Mouse (Mus musculus) brain, adult 2 months (tissue): ENCODE measurements at regions not wholly inside any gene's neighbourhood (a gene's known extent, or its start where the extent isn't known, plus 50 kb on each side); places are given as distances from the start of the nearest gene placed in this dataset.

Source experiments
- DNase-seq: peaks from one replicate; pipeline ENCODE4 v3.0.0; 2011; ENCODE audit warnings: low read depth, low spot score

DNA sequence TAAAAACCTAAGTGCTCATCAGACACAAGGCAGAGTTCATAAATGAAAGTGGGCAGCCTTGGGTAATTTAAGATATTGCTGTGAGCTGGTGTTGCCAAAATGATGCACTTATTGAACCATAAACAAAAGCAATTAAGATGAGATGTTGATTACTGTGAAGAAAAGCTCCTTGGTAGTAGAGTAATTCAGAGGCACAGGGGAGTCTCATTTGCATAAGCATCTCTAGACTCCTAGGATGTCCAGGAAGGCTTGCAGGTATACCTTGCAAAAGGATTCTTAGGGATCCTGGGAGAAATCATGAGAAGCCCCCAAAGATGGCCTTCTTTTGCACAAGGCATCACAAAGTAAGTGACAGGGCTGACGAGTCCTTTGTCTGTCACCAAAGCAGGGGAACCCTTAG lies 640.5 kb upstream of the Cdh11 start:
- DNase-seq: no peak

DNA sequence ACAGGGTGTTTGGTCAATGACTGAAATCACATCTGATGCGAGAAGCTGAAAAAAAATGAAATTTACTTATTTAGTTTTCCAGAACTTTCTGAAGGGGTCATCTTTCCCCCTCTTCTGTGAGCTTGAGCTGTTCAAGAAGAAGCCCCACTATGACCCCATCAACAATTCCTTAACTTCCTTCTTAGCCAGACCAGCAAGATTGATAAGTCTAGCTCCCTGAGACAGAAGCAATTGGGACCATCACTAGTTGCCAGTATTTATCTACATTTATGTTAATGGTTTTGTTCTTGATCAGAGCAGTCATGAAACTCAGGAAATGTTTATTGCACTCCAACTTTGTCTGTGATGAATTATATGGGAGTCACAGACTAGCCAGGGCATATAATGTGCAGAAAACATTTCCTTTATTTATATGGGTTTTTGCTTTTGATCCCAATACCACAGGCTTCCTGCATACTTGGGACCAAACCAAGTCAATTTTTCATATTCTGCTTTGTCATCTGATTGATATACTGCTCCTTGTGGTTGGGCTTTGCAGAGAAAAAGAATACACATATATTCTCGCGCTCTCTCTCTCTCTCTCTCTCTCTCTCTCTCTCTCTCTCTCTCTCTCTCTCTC lies 645.5 kb upstream of the Cdh11 start:
- no peak for DNase-seq

DNA sequence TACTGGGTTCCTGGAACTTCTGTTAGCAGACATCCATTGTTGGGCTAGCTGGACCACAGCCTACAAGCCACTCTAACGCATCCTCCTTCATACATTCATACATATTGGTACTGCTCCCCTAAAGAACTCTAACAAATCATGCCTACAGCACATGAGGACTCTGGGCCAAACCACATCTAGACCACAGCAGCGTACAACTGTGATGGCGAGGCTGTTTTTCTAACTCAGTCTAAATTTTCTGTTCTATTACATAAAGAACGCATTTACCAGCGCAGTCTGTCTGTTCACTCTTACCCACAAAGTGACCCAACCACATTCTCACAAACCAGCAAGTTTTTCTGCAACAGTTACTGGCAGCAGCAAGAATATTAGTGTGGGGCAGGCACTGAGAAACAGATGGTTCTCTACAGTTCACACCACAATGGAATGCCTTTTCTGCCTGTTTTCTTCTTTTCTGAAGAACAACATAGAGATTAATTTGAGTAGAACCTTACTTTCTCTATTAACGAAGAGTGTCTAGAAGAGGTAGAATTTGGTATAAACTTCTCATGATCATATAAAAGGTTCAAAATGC lies 648.2 kb upstream of the Cdh11 start:
- DNase-seq: no peak

DNA sequence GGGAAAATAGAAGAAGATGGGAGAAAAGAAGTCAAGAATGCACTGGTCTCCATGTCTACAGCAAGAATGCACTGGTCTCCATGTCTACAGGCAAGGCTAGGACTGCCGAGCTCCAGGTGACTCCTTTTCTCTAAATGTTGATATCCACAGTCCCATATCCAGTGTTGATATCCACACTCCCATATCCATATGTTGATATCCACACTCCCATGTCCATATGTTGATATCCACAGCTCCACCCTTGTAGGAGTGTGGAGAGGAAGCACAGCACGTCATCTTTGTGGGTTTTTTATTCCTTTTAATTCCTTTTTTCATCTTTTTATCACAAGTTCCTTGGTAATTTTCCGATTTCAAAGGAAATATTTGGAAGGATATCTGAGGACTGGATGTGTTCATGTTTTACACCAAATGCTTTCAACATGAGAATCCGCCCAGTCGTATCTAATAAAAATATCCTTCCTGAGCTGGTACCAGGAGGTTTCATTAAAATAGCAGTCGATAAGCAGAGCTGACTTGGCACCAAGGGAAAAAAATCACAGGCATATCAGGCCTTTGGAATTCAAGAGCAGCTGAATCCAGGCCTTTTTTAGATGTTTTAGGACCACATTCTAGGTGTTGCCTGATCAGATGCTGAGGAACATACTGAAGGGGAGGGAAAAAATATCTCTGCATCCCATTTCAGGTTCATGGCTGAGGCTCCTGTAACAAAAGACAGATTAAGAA lies 653.7 kb upstream of the Cdh11 start:
- DNase-seq: peak; percentile 53

DNA sequence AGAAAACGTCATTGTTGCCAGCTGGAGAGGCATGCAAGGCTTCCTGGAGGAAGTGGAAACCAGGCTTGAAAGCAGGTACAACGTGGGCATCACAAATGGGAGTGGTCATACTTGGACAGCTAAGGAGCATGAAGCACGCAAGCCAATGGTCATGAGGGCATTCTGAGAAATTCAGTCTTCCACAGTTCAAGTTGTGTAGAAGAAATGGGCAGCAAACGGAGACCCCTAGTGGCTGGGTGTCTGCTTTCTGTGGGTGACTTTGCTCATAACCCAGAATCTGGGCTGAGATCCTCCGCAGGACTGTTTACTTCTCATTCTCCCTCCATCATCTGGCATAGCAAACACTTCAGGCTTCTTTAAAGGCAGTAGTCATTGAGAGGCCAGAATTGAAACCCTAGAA lies 655.7 kb upstream of the Cdh11 start:
- DNase-seq: peak; percentile 38

DNA sequence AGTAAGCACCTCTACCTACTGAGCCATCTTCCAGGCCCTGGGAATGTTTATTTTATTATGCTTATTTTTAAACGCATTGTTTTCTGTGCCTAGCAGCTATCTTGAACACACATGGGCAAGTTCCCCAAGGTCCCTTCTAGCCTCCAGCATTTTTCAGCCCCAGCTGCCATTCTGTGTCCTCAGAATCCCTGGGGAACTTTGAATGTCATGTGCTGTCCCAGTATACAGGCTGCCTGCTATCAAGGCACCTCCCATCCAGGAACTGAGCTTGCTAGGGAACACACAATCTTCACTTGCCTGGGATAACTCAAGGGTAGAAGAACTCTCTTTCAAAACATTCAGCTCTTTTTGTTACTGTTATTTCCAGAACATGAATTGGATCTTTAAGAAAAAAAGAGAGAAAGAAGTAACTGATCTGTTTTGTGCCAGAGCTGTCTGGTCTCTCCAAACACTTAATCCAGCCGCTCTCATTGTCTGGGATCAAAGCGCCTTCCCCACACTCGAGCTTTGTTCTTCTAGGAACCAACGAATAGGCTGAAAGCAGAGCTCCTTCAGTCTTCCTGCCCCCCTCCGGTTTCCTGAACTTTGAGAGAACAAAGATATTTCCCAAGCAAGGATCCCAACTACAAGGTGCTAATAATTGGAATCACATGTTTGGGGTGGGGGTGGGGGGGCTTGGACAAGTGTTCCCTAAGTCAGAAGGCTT lies 657.1 kb upstream of the Cdh11 start:
- DNase-seq: no peak

DNA sequence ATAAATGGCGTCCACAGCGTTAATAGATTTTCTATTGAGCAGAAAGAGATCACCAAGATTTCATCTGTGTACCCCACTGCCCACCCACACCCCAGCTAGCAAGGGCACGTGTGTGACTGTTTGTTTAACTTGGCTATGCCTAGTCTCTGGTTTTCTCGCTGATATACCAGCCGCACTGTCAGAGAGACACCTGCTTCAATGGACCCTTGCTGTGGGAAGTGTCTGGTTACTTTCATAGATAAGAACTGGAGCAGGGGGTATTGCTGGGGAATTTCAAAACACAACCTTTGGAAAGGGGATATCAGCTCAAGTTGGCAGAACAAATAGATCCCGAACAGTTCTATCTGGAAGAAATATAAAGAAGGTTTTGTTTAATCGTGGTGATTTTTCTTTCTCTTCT lies 656.8 kb upstream of the Cdh5 start:
- DNase-seq: no peak

DNA sequence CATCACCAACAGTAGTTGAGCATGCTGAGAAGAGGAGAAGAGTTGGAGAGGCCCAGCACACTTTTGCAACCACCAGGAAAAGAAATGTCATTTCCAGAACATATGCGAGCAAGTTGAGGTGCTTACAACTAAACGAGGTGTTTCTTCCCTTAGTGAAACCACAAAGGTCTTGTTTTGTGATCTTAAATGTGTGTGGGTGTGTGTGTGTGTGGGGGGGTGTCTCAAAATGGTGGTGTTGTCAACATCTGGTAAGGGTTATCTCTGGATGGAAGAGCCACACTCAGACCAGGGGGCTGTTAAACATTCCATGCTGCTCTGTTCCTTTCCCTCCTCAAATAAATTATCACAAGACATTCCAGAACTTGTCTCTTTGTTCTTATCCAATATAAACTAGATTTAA lies 656.0 kb upstream of the Cdh5 start:
- no peak for DNase-seq

DNA sequence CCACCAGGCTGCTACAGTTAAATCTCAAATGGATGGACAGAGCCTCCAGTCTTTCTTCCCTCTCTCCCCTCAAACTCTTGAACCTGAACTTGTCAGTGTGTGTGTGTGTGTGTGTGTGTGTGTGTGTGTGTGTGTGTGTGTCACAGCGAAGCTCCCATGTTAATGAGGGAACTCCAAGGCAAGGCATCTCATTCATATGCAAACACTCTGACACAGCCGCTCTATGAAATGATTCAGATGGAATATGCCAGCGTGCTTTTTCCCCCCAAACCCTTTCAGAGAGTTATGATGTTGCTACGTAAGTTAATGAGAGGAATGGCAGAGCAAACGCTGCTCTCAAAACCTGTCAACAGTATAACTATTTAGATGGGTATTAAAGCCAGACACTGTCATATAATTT lies 653.5 kb upstream of the Cdh5 start:
- DNase-seq: no peak

DNA sequence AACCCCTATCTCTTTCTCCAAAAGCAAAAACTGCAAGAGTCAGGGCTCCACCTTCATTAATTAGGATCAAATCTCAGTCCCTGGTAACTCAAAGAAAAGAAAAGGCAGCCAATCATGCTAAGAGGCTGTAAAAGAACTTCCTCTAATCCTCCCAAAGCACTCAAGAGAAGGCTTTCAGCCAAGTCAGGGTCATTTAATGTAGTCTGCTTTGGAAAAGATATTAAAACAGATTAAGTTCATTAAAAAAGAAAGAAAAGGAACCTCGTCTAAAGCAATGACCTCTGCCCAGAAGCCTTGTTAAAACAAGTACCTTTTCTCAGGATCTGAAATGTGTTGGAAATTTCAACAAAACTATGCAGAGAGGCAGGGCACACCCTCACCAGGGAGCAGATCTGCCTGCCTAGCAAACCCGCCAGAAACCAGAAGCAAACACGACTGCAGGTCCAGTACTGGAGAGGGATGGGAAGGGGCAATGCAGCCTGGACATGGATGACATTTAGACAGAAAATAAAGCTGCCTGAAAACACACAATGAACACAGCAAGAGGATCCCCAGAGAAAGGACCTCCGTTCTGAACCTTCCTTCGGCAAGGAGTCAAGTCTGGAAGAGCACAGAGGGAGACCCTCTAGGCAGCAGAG lies 649.9 kb upstream of the Cdh5 start:
- no peak for DNase-seq

DNA sequence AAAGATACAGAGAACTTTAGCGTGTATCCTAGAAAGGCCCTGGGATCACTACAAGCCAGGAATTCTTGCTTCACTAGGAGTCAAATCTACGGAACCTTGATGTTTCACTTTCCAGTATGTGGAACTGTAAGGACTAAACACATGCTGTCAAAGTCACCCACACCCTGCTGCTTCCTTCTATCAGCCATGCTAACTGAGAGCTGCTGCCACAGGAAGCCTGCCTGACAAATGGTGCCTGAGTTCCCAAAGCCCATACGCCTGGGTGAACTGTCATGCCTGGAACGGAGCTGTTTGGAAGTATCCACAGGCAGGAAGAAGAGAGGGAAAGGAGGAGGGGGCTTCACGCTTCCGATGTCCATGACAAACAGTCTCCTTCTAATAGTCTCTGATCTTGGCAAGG lies 644.2 kb upstream of the Cdh5 start:
- DNase-seq: peak; percentile 27

DNA sequence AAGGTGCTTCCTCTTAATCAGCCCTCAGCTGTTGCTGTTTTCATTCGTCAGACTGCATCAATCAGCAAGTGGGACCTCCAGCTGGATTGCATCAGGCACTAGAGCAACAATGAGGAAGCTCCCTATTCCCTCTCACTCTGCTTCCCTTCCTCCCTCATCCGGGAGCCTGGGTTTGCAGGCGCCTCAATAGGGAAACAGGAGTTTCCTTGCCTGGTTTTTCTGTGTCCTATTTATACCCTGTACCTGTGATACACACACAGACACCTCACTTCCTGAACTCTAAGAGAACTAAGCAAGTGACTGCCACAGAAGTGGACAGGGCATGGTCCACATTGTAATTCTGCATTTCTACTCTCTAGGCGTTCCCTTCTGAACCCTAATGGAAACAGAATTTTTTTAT lies 637.9 kb upstream of the Cdh5 start:
- DNase-seq: no peak

DNA sequence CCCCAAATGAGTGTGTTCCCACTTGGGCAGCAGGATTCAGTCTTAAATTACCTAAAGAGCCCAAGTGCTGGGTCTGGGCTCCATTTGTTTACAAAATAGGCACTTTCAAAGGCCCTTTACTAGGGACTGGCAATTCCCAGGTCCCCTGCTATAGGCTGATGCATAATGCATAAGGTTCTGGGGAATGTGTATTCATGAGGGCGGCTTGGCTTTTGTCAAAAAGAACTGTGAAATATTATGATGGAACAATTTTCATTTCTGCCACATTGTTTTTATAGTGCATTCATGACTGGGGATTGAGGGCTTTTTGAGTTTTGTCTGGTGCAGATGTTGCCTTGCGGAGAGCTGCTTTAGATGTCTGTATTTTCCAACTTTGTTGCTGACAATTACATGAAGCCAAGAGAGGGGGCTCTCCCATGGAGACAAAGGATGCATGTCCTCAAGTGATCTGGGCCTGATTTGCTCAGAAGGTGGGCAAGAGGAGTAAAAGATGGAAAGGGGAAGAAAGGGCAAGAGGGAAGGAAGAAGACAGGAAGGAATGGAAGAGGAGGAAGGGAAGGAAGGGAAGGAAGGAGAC lies 636.6 kb upstream of the Cdh5 start:
- DNase-seq: no peak

DNA sequence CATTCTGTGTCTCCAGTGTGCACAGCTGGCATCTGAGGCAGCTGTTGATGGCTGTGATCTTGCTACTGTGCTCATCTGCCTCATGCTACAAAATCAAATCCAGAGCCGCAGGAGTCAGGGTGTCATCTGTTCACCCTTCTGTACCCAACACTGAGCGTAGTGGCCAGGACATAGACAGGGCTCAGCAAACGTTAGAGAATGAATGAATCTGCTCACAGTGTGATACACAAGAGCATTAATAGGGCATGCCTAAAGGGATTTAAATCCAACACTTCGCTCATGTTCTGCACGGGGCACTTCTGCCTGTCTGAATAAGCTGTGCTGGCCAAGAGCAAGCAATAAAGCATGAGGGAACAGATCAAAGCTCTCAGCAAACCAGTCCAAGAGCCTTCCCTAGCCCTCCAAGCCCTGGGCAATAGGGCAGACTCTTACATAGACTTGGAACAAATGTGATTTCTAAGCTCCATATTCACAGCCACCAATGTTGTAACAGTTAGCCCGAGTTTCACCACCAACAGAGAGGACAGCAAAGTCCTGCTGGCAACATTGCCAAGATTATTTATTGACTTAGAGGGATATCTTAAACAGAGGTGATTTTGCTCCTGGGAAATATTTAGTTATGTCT lies 633.8 kb upstream of the Cdh5 start:
- no peak for DNase-seq

DNA sequence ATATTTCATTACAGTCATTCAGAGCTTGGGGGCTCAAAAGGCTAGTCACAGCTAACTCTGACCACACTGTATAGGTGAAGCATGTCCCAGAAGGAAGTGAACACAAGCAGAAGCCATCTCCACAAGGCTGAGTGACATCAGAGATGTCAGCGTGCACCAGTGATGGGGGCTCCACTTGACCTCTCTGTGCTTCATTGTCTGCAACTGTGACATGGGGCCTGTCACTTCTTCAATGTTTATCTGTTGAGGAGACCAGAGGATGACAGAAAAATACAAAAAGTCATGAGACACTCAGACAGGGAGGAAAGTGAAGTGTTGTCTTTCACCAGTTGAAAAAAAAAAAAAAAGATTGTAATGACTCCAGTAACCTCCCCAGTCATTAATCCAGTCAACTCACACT lies 632.4 kb upstream of the Cdh5 start:
- no peak for DNase-seq

DNA sequence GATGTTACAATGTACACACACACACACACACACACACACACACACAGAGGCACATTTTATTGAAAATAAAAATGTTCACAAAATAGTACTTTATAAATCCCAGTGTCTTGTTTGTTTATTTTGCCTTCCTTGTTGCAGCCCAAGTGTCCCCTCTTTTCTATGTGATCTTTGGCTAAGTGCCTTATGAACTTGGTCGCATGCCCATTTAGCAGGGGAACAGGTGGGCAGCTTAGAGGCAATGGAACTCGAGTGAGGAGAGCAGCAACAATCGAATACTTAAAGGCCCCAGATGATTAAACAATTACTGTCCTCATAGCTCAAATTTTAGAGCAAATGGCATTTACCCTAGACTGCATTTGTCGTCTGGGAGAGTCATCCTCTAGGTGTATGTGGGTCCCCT lies 631.1 kb upstream of the Cdh5 start:
- DNase-seq: no peak

DNA sequence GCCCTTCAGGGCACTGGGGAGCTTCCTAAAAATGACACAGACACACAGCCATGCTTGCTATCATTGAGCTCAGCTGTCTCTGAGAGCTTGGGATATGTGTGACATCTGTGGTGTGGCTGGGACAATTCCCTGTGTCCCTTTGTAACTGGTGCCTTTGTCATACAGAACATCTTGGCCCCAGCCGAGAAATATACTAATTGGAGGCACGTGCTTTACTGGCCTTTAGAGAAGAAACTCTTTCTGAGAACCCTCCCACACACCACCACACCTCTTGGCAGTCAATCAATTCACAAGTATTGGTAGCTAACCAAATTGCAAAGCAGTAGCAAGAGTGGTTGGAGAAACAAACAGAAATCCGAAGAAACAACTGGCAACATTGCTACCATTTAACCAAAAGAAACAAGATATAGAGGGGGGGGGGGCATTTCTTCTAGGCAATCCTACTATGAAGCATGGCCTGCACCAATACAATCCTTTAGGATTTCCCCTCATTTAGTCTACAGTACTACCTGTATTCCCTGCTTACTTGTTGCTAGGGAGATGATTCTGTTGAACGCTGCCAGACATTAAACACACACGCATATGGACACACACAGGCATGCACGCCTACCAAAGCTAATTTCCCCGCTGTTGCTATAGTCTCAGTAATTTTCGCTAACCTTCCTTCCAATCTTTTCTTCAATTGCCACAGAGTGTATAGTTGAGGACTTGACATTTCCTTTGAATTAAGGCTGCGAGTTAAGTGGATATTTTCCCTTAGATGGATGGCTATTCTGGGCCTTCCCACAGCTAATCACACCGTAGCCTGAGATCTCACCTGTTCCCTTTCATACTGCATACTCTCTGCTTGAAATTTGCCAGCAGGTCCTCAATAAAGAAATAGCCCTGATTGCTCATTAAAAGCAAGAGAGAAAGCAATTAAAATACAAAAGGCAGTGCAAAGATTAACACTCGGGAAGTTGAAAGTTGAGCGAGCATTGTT lies 625.3 kb upstream of the Cdh5 start:
- peak; percentile 37 for DNase-seq

DNA sequence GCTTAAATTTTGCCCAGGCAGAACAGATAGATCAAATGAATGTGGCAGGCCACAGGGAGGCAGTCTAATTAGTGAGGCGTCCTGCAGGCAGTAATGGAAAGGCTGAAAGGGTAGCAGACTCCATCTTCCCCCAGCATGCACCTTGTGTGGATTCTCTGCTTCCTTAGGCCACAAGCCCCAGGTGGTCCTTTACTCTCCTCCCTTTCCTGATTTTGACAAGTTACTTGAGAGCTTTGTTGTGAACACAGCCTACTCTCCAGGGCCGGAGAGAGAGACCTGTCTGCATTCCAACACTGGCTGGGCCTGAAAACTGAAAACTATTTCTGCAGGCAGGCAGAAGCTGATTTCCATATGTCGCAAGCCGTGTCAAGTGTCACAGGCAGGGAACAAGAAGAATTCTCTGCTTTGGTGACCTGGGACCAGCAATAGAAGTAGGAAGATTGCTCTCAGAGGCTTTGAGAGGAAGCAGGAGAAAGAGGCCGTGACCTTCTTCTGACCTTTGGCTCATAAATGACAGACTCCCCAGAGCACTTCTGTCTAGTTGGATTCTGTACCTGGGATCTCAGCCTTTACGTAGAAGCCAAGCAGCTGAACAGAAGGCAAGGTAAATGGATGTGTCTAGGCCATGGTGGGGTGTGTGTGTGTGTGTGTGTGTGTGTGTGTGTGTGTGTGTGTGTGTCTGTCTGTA lies 619.2 kb upstream of the Cdh5 start:
- DNase-seq: no peak

DNA sequence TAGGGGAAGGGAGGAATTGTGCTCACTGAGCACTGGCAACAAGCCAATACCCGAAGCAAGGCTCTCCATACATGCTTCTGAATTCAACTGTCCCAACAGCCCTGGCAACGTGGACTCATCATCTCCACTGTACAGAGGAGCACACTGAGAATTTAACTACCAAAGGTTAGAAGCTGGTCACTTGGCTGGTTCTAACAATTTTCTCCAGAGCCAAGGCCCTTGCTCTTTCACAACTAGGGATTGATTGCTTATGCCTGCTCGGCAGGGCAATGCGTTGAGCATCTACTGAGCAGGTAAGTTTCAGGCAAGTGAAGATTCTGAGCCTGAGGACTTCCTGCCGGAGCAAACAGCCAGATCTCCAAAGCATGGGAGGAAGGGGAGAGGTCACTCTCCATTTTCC lies 616.0 kb upstream of the Cdh5 start:
- DNase-seq: no peak

DNA sequence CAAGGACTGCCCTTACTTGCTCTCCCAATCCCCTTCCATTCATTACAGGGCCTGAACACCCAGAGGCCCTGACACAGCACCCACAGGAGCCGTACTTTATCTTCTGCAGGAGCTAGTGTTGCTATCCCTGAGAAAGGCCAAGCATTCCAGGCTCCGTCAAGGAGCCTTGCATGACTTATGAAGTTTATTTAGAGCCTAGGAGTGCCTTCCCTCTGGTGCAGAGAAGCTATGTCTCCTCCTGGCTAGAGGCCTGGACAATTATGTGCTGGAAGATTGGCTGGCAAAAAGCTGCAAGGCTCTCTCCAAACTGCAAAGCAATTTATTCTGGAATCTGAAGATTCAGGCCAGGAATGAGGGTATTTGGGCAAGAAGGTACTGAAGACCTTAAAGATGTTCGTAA lies 612.0 kb upstream of the Cdh5 start:
- no peak for DNase-seq
